29 mouse cellular contexts compared by ENCODE assay signal in the genomic region with DNA sequence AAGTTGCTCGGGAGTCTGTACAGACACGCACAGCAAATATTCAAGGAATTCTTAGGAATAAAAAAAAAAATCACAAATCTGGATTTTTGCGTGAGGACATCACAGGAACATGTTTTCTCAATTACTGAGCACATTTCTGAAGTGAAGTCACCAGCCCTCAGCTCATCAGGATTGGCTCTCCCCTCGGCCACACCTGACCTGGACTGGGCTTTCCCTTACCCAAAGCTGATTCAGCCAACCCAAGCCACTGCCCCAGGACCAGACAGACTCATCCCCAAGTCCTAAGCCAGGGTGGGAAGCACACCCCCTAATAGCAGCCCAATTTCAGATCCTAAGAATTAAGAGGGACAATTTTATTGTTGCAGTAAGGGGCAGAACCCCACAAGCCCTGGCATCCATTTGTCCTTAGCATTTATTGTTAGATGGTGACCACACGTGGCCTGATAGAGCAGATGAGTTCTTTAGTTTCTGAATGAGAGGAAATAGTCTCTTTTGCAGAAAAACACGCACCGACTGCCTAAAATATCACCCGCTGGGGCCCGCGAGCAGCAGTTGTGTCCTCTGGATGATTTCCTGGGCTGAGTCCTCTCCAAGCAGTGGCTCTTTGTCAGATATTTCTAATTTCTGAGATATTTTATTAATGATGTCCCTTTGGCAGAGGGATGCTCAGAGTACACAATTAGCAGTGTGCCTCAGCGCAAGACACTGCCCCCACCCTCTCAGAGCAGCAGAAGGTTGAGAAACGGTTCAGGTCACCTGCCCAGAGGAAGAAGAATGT. TPM values are rescaled to one million over a fixed set of nuclear protein-coding genes. Genes with fewer than 3 reads are reported as not detected.
A peak's percentile ranks its signal among the peaks of the same experiment; 100 is the strongest.
DNase-seq lines count a peak whose midpoint lies in the region; ATAC-seq and TF ChIP-seq lines count a peak whose summit lies in the region.
"Had no signal": no experiment of that assay in that cellular context is flagged by ENCODE, and none has a peak within 500 bp of the region (broad histone marks: within the 10 kb centered on the region; RNA-seq: fewer than 3 reads in every experiment).

No protein-coding gene starts in this region.

- H3K4me3 ChIP-seq in limb, embryonic 14.5 days (replicated peaks; ENCODE audit: low read length) = no peak overlapping the region
- H3K4me3 ChIP-seq in limb, embryonic 10.5 days = no peak overlapping the region
- H3K4me3 ChIP-seq in embryonic fibroblast, embryonic 13.5 days (ENCODE audit: insufficient read depth, low read length) = no peak overlapping the region
- H3K4me3 ChIP-seq: embryonic facial prominence, embryonic 15.5 days; forebrain, embryonic 13.5 days; hindbrain, embryonic 13.5 days; limb, embryonic 12.5 days; liver, embryonic 12.5 days; megakaryocyte, embryonic 14.5 days; midbrain, embryonic 12.5 days; neural tube, embryonic 13.5 days; stomach, embryonic 15.5 days had no signal

- no peak for TF ChIP-seq CTCF in embryonic fibroblast, embryonic 13.5 days (IDR thresholded peaks at IDR 0.05; ENCODE audit: borderline replicate concordance, insufficient read depth, low read length)

- no peak for TF ChIP-seq POLR2A in limb, embryonic 14.5 days (IDR thresholded peaks at IDR 0.05; ENCODE audit: borderline replicate concordance, extremely low read depth, insufficient read depth, insufficient read length)
- TF ChIP-seq POLR2A in embryonic fibroblast, embryonic 13.5 days (IDR thresholded peaks at IDR 0.05; ENCODE audit: low read depth, low read length) = no peak

- no peak overlapping the region for H3K9ac ChIP-seq in limb, embryonic 14.5 days (ENCODE audit: low read depth, low read length, severe bottlenecking)
- H3K9ac ChIP-seq: embryonic facial prominence, embryonic 15.5 days; forebrain, embryonic 13.5 days; hindbrain, embryonic 13.5 days; limb, embryonic 12.5 days; liver, embryonic 12.5 days; liver, postnatal 0 days; midbrain, embryonic 12.5 days; neural tube, embryonic 13.5 days; stomach, embryonic 15.5 days had no signal

- peaks cover 5% of the 10 kb centered on the region for H3K4me1 ChIP-seq in limb, embryonic 14.5 days (ENCODE audit: control insufficient read depth, insufficient read depth, low read length)
- H3K4me1 ChIP-seq in limb, embryonic 10.5 days = no peaks in the 10 kb centered on the region
- H3K4me1 ChIP-seq in embryonic fibroblast, embryonic 13.5 days (ENCODE audit: control insufficient read depth, insufficient read depth, low read length) = peaks cover 13% of the 10 kb centered on the region
- H3K4me1 ChIP-seq: forebrain, embryonic 13.5 days; hindbrain, embryonic 13.5 days; limb, embryonic 12.5 days; liver, embryonic 12.5 days; megakaryocyte, embryonic 14.5 days; midbrain, embryonic 12.5 days; neural tube, embryonic 13.5 days; stomach, embryonic 15.5 days had no signal

- 65% methylated on average over 12 of the region's 12 CpGs for WGBS in limb, embryonic 14.5 days
- WGBS in limb, embryonic 10.5 days = 87% methylated on average over 12 of the region's 12 CpGs

- no peak for ATAC-seq in limb, embryonic 14.5 days (ENCODE audit: low FRiP score, low read depth)
- ATAC-seq: CD4-positive, CD25-positive, alpha-beta regulatory T cell, adult 4 months; forebrain, embryonic 13.5 days; intestine, embryonic 16.5 days; liver, embryonic 12.5 days; liver, postnatal 0 days had no signal

- H3K4me2 ChIP-seq in limb, embryonic 14.5 days (replicated peaks; ENCODE audit: low read depth, low read length, severe bottlenecking) = no peak overlapping the region
- H3K4me2 ChIP-seq: embryonic facial prominence, embryonic 15.5 days; forebrain, embryonic 13.5 days; heart, embryonic 11.5 days; hindbrain, embryonic 13.5 days; limb, embryonic 12.5 days; liver, embryonic 12.5 days; midbrain, embryonic 12.5 days; neural tube, embryonic 13.5 days; stomach, embryonic 15.5 days had no signal

- no peaks in the 10 kb centered on the region for H3K27me3 ChIP-seq in limb, embryonic 14.5 days (ENCODE audit: control insufficient read depth, insufficient read depth, low read length)
- H3K27me3 ChIP-seq in limb, embryonic 10.5 days (ENCODE audit: low read depth, poor library complexity, severe bottlenecking) = 0 out of 2 replicates have a peak, but pooled peaks cover 3% of the 10 kb centered on the region
- H3K27me3 ChIP-seq: embryonic facial prominence, embryonic 15.5 days; forebrain, embryonic 13.5 days; hindbrain, embryonic 13.5 days; limb, embryonic 12.5 days; liver, embryonic 12.5 days; megakaryocyte, embryonic 14.5 days; midbrain, embryonic 12.5 days; neural tube, embryonic 13.5 days; stomach, embryonic 15.5 days had no signal

- no peaks in the 10 kb centered on the region for H3K9me3 ChIP-seq in limb, embryonic 14.5 days (ENCODE audit: control insufficient read depth, low read length)
- no peaks in the 10 kb centered on the region for H3K9me3 ChIP-seq in limb, embryonic 10.5 days (replicated peaks)
- H3K9me3 ChIP-seq: embryonic facial prominence, embryonic 15.5 days; forebrain, embryonic 13.5 days; hindbrain, embryonic 13.5 days; liver, embryonic 12.5 days; midbrain, embryonic 12.5 days; stomach, embryonic 15.5 days had no signal

- H3K27ac ChIP-seq in limb, embryonic 14.5 days (replicated peaks; ENCODE audit: low read depth, low read length) = no peak overlapping the region
- no peak overlapping the region for H3K27ac ChIP-seq in limb, embryonic 10.5 days
- H3K27ac ChIP-seq in embryonic fibroblast, embryonic 13.5 days (ENCODE audit: insufficient read depth, low read length) = peak overlapping the region; percentile 94
- H3K27ac ChIP-seq: forebrain, embryonic 13.5 days; hindbrain, embryonic 13.5 days; limb, embryonic 12.5 days; liver, embryonic 12.5 days; midbrain, embryonic 12.5 days; neural tube, embryonic 13.5 days; stomach, embryonic 15.5 days had no signal

- H3K36me3 ChIP-seq in limb, embryonic 14.5 days (ENCODE audit: control insufficient read depth, insufficient read depth, low read length) = no peaks in the 10 kb centered on the region
- no peaks in the 10 kb centered on the region for H3K36me3 ChIP-seq in limb, embryonic 10.5 days
- H3K36me3 ChIP-seq: embryonic facial prominence, embryonic 15.5 days; hindbrain, embryonic 13.5 days; limb, embryonic 12.5 days; liver, embryonic 12.5 days; midbrain, embryonic 12.5 days; neural tube, embryonic 13.5 days; stomach, embryonic 15.5 days had no signal

- DNase-seq in gastrocnemius, adult 18-20 months (ENCODE audit: low spot score) = peak; percentile 35
- no peak for DNase-seq in gastrocnemius, postnatal 14 days
- peak; percentile 30 for DNase-seq in limb, embryonic 14.5 days (ENCODE audit: low spot score)
- DNase-seq in limb, embryonic 10.5 days (ENCODE audit: low spot score) = no peak
- no peak for DNase-seq in spleen, postnatal 36 days (ENCODE audit: low spot score in 2 of 2)
- DNase-seq in urinary bladder, postnatal 10 days (ENCODE audit: low spot score) = no peak
- DNase-seq: adrenal gland, adult 8-10 months; cerebellum, adult 8-10 months; cerebellum, postnatal 36 days; heart, postnatal 36 days; kidney, postnatal 14 days; layer of hippocampus, adult 9-11 months; liver, postnatal 0 days; lung, postnatal 36 days; thymus, postnatal 14 days had no signal

- intact Hi-C loops in gastrocnemius, postnatal 14 days (cut with DNase I; ENCODE audit: low total_unique reads) = loop anchor here (10.0 kb wide), 1 partner anchor 217 kb away; no protein-coding TSS in a partner anchor

RNA-seq across cellular contexts. Expression of a gene that starts 8.4 kb away (rescaled TPM):
- under 1 TPM; 0.52 to 0.68 TPM for total RNA-seq in gastrocnemius, adult 18-20 months (2021)
- total RNA-seq in gastrocnemius, postnatal 14 days (2021) = under 1 TPM; 0.75 to 0.96 TPM
- polyA plus RNA-seq in limb, embryonic 14.5 days (2012; rRNA removed) = 42.0 and 49.1 TPM in 2 replicates
- polyA plus RNA-seq in limb, embryonic 14.5 days (2014; fragmentation: Nextera tagmentation; extraction: Ambion mirVana) = 14.6 and 16.1 TPM in 2 replicates
- polyA plus RNA-seq in limb, embryonic 10.5 days (2016; fragmentation: Nextera tagmentation; extraction: Ambion mirVana) = 0.87 and 2.7 TPM in 2 replicates
- 18.1 and 45.3 TPM in 2 replicates for polyA plus RNA-seq in embryonic fibroblast, embryonic 13.5 days (2011; ENCODE audit: insufficient read length, low read depth, missing spikeins)
- total RNA-seq: granulocyte monocyte progenitor cell, adult 5-6 weeks had no signal
- polyA plus RNA-seq: CD4-positive, CD25-positive, alpha-beta regulatory T cell, adult 4 months had no signal

Comparison
In these comparisons a context has a peak if more than half of its experiments do, and no peak if none do; other contexts are left out.
1. DNase-seq: peak in gastrocnemius, adult 18-20 months (single experiment) and limb, embryonic 14.5 days (single experiment); none in gastrocnemius, postnatal 14 days (single experiment), limb, embryonic 10.5 days (single experiment), spleen, postnatal 36 days (0 of 2) and urinary bladder, postnatal 10 days (single experiment).